Mouse (Mus musculus): ENCODE results near the gene Zfp872. TPM values are rescaled to one million over a fixed set of nuclear protein-coding genes. Genes with fewer than 3 reads are reported as not detected.

Gene Zfp872
- total and polyA plus RNA-seq, 2 experiments from 2014 or later = 0.14 to 0.16 TPM

- no peak for TF ChIP-seq CTCF (IDR thresholded peaks at IDR 0.05; ENCODE audit: low read depth)
These were observed 36.9 kb upstream of the Zfp872 start for GRCm38 (mm10) chr9:22150946-22151345.

GRCm38 (mm10) chr9:22153810-22154209 is 34.1 kb upstream of the Zfp872 start:
- DNase-seq (no peak), ATAC-seq (no peak)
- no peak overlapping the region for H3K4me2 ChIP-seq (ENCODE audit: low read depth)
- H3K36me3 ChIP-seq (ENCODE audit: insufficient read depth) = no peaks in the 10 kb centered on the region
- H3K27me3 ChIP-seq (ENCODE audit: insufficient read depth, low read length) = no peaks in the 10 kb centered on the region
- no peak overlapping the region for H3K27ac ChIP-seq (ENCODE audit: low read depth, low read length)
- no peaks in the 10 kb centered on the region for H3K9me3 ChIP-seq (ENCODE audit: low read length)
- no peak overlapping the region for H3K4me3 ChIP-seq (ENCODE audit: low read depth, low read length)
- 93% methylated on average over 3 of the region's 3 CpGs for WGBS
- peak; percentile 19; the same call in 1 of the 2 replicates for TF ChIP-seq CTCF (IDR thresholded peaks at IDR 0.05; ENCODE audit: low read depth)
- peaks cover 3% of the 10 kb centered on the region; the same call in 1 of the 2 replicates for H3K4me1 ChIP-seq (ENCODE audit: insufficient read depth)
- H3K9ac ChIP-seq = no peak overlapping the region

More at GRCm38 (mm10) chr9:22150946-22151345, 36.9 kb upstream of the Zfp872 start:
- Histone ChIP-seq H3K4me3 (ENCODE audit: low read depth, low read length) (no peak overlapping the region), H3K27me3 (ENCODE audit: insufficient read depth, low read length) (no peaks in the 10 kb centered on the region), H3K4me1 (ENCODE audit: insufficient read depth) (no peaks in the 10 kb centered on the region), H3K9ac (no peak overlapping the region), H3K4me2 (ENCODE audit: low read depth) (no peak overlapping the region), H3K9me3 (ENCODE audit: low read length) (no peaks in the 10 kb centered on the region), H3K27ac (ENCODE audit: low read depth, low read length) (no peak overlapping the region), H3K36me3 (ENCODE audit: insufficient read depth) (no peaks in the 10 kb centered on the region)
- no peak for ATAC-seq
- DNase-seq = no peak
- WGBS = 71% methylated on average over 2 of the region's 2 CpGs

- H3K9ac ChIP-seq = no peak overlapping the region
- no peaks in the 10 kb centered on the region for H3K27me3 ChIP-seq (ENCODE audit: insufficient read depth, low read length)
- no peaks in the 10 kb centered on the region for H3K36me3 ChIP-seq (ENCODE audit: insufficient read depth)
- DNase-seq (peak; percentile 84), ATAC-seq (peak; percentile 17; the same call in 1 of the 2 replicates)
- peaks cover 3% of the 10 kb centered on the region; the same call in 1 of the 2 replicates for H3K4me1 ChIP-seq (ENCODE audit: insufficient read depth)
- no peak overlapping the region for H3K4me2 ChIP-seq (ENCODE audit: low read depth)
- no peaks in the 10 kb centered on the region for H3K9me3 ChIP-seq (ENCODE audit: low read length)
- no peak overlapping the region for H3K27ac ChIP-seq (ENCODE audit: low read depth, low read length)
- no peak overlapping the region for H3K4me3 ChIP-seq (ENCODE audit: low read depth, low read length)
- WGBS = 25% methylated on average over 10 of the region's 10 CpGs
- TF ChIP-seq CTCF (IDR thresholded peaks at IDR 0.05; ENCODE audit: low read depth) = peak; percentile 83
These were observed 32.3 kb upstream of the Zfp872 start for GRCm38 (mm10) chr9:22155614-22156013.

GRCm38 (mm10) chr9:22156497-22157245 is 31.2 kb upstream of the Zfp872 start, which contains the start of gene Pigyl:
Gene Pigyl (plus strand): TSS chr9:22156846.
- Histone ChIP-seq H3K9ac (peak within 1 kb of the TSS; percentile 82), H3K27me3 (ENCODE audit: insufficient read depth, low read length) (no peaks in the 10 kb centered on the region), H3K4me2 (ENCODE audit: low read depth) (peak within 1 kb of the TSS; percentile 50), H3K4me1 (ENCODE audit: insufficient read depth) (peaks cover 3% of the 10 kb centered on the region; the same call in 1 of the 2 replicates), H3K36me3 (ENCODE audit: insufficient read depth) (no peaks in the 10 kb centered on the region), H3K4me3 (ENCODE audit: low read depth, low read length) (peak within 1 kb of the TSS; percentile 61), H3K9me3 (ENCODE audit: low read length) (no peaks in the 10 kb centered on the region), H3K27ac (ENCODE audit: low read depth, low read length) (peak within 1 kb of the TSS; percentile 90)
- peak; percentile 57 for TF ChIP-seq CTCF (IDR thresholded peaks at IDR 0.05; ENCODE audit: low read depth)
- DNase-seq (peak; percentile 98), ATAC-seq (peak; percentile 99)
- WGBS = under 1% methylated on average over 65 of the region's 65 CpGs

- Histone ChIP-seq H3K27ac (ENCODE audit: low read depth, low read length) (0 out of 2 replicates have a peak overlapping the region, but pooled peaks have one; percentile 90), H3K4me3 (ENCODE audit: low read depth, low read length) (peak overlapping the region; percentile 61), H3K27me3 (ENCODE audit: insufficient read depth, low read length) (no peaks in the 10 kb centered on the region), H3K9ac (peak overlapping the region; percentile 82), H3K4me1 (ENCODE audit: insufficient read depth) (peaks cover 3% of the 10 kb centered on the region; the same call in 1 of the 2 replicates), H3K9me3 (ENCODE audit: low read length) (no peaks in the 10 kb centered on the region), H3K36me3 (ENCODE audit: insufficient read depth) (no peaks in the 10 kb centered on the region), H3K4me2 (ENCODE audit: low read depth) (peak overlapping the region; percentile 50)
- WGBS = 70% methylated on average over 34 of the region's 34 CpGs
- no peak for TF ChIP-seq CTCF (IDR thresholded peaks at IDR 0.05; ENCODE audit: low read depth)
- ATAC-seq (no peak), DNase-seq (no peak)
These were observed 30.2 kb upstream of the Zfp872 start for GRCm38 (mm10) chr9:22157516-22158265.

GRCm38 (mm10) chr9:22161299-22161698 is 26.6 kb upstream of the Zfp872 start:
- 36% methylated on average over 6 of the region's 6 CpGs for WGBS
- ATAC-seq (no peak), DNase-seq (no peak)
- Histone ChIP-seq H3K27ac (ENCODE audit: low read depth, low read length) (no peak overlapping the region), H3K4me3 (ENCODE audit: low read depth, low read length) (no peak overlapping the region), H3K36me3 (ENCODE audit: insufficient read depth) (no peaks in the 10 kb centered on the region), H3K9ac (no peak overlapping the region), H3K9me3 (ENCODE audit: low read length) (no peaks in the 10 kb centered on the region), H3K4me1 (ENCODE audit: insufficient read depth) (peaks cover 3% of the 10 kb centered on the region; the same call in 1 of the 2 replicates), H3K27me3 (ENCODE audit: insufficient read depth, low read length) (no peaks in the 10 kb centered on the region), H3K4me2 (ENCODE audit: low read depth) (no peak overlapping the region)
- no peak for TF ChIP-seq CTCF (IDR thresholded peaks at IDR 0.05; ENCODE audit: low read depth)

Data from forebrain, postnatal 0 days (tissue).